ENCODE assay signal across 17 mouse cellular contexts in the genomic region with DNA sequence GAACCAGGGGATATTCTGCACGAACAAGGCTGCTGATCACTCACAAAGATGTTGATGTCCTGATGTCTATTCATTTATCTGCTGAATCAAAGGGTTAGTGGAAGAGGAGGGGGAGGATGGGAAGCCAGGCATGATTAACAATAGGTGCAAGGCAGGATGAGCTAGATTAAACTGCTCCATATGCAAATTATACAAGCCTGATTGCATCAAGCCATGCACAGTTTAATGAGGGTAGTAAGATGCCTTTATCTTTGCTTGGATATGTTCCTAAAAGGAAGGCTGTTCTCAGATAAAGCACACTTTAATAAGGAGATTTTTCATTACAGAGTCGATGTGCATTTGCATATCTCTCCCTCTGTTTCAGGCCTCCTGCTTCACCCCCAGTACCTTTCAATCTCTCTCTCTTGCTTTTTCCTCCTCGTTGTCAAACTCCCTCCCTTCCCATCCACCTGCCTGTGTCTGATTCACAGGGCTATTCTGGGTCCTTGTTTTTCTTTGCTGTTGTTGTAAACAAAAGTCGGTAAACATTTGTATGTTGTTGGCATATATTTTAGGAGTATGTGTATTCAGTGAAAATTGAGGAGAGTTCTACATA.
DNase-seq lines count a peak whose midpoint lies in the region; ATAC-seq and TF ChIP-seq lines count a peak whose summit lies in the region.
"Had no signal": no experiment of that assay in that cellular context is flagged by ENCODE, and none has a peak within 500 bp of the region (broad histone marks: within the 10 kb centered on the region; RNA-seq: fewer than 3 reads in every experiment).

No protein-coding gene starts in this region.

- WGBS in hindbrain, embryonic 13.5 days, result 34% methylated on average over 4 of the region's 4 CpGs
- 28% methylated on average over 4 of the region's 4 CpGs for WGBS in hindbrain, embryonic 14.5 days
- 31% methylated on average over 4 of the region's 4 CpGs for WGBS in neural tube, embryonic 13.5 days
- WGBS in neural tube, embryonic 15.5 days, result 26% methylated on average over 4 of the region's 4 CpGs
- 30% methylated on average over 4 of the region's 4 CpGs for whole genome bisulfite sequencing in forebrain, embryonic 13.5 days
- 16% methylated on average over 4 of the region's 4 CpGs for WGBS in forebrain, postnatal 0 days

- no peak overlapping the region for H3K4me3 ChIP-seq in hindbrain, embryonic 13.5 days
- H3K4me3 ChIP-seq in hindbrain, embryonic 14.5 days (replicated peaks; ENCODE audit: low read length), result no peak overlapping the region
- no peak overlapping the region for H3K4me3 ChIP-seq in neural tube, embryonic 13.5 days
- H3K4me3 ChIP-seq in neural tube, embryonic 15.5 days (replicated peaks), result no peak overlapping the region
- no peak overlapping the region for H3K4me3 ChIP-seq in forebrain, embryonic 13.5 days
- H3K4me3 ChIP-seq in forebrain, postnatal 0 days (ENCODE audit: low read depth, low read length), result no peak overlapping the region
- H3K4me3 ChIP-seq: embryonic facial prominence, embryonic 10.5 days; heart, embryonic 12.5 days had no signal

- ATAC-seq in hindbrain, embryonic 13.5 days (ENCODE audit: low FRiP score), result peak; percentile 49; the same call in 1 of the 2 replicates
- no peak; the same call in 1 of the 2 replicates for ATAC-seq in hindbrain, embryonic 14.5 days (ENCODE audit: low FRiP score)
- ATAC-seq in neural tube, embryonic 13.5 days (ENCODE audit: low read depth), result peak; percentile 65; the same call in 1 of the 2 replicates
- ATAC-seq in neural tube, embryonic 15.5 days (ENCODE audit: low FRiP score), result no peak
- peak; percentile 88 for ATAC-seq in forebrain, embryonic 13.5 days
- ATAC-seq in forebrain, postnatal 0 days, result peak; percentile 81; the same call in 1 of the 2 replicates
- ATAC-seq: inflammation-experienced regulatory T-cells, adult 6 months; intestine, postnatal 0 days had no signal

- no peaks in the 10 kb centered on the region for H3K9me3 ChIP-seq in hindbrain, embryonic 13.5 days
- H3K9me3 ChIP-seq in hindbrain, embryonic 14.5 days (ENCODE audit: control insufficient read depth, low read length), result no peaks in the 10 kb centered on the region
- no peaks in the 10 kb centered on the region for H3K9me3 ChIP-seq in neural tube, embryonic 13.5 days
- H3K9me3 ChIP-seq in neural tube, embryonic 15.5 days (replicated peaks), result no peaks in the 10 kb centered on the region
- no peaks in the 10 kb centered on the region for H3K9me3 ChIP-seq in forebrain, embryonic 13.5 days (replicated peaks)
- no peaks in the 10 kb centered on the region for H3K9me3 ChIP-seq in forebrain, postnatal 0 days (ENCODE audit: low read length)
- H3K9me3 ChIP-seq: embryonic facial prominence, embryonic 10.5 days; heart, embryonic 12.5 days had no signal

- no peak overlapping the region for H3K9ac ChIP-seq in hindbrain, embryonic 13.5 days
- H3K9ac ChIP-seq in hindbrain, embryonic 14.5 days, result no peak overlapping the region
- H3K9ac ChIP-seq in neural tube, embryonic 13.5 days, result no peak overlapping the region
- no peak overlapping the region for H3K9ac ChIP-seq in neural tube, embryonic 15.5 days (replicated peaks)
- H3K9ac ChIP-seq in forebrain, embryonic 13.5 days, result no peak overlapping the region
- H3K9ac ChIP-seq in forebrain, postnatal 0 days, result no peak overlapping the region
- H3K9ac ChIP-seq: heart, embryonic 12.5 days had no signal

- H3K27ac ChIP-seq in hindbrain, embryonic 13.5 days, result no peak overlapping the region
- H3K27ac ChIP-seq in hindbrain, embryonic 14.5 days, result no peak overlapping the region
- H3K27ac ChIP-seq in neural tube, embryonic 13.5 days (replicated peaks), result peak overlapping the region; percentile 2; the same call in 1 of the 2 replicates
- no peak overlapping the region for H3K27ac ChIP-seq in neural tube, embryonic 15.5 days (replicated peaks)
- no peak overlapping the region; the same call in 1 of the 2 replicates for H3K27ac ChIP-seq in forebrain, embryonic 13.5 days
- H3K27ac ChIP-seq in forebrain, postnatal 0 days (ENCODE audit: low read depth, low read length), result no peak overlapping the region
- H3K27ac ChIP-seq: embryonic facial prominence, embryonic 10.5 days had no signal

- no peak overlapping the region for H3K4me2 ChIP-seq in hindbrain, embryonic 13.5 days
- no peak overlapping the region for H3K4me2 ChIP-seq in hindbrain, embryonic 14.5 days (replicated peaks)
- no peak overlapping the region for H3K4me2 ChIP-seq in neural tube, embryonic 13.5 days
- no peak overlapping the region for H3K4me2 ChIP-seq in neural tube, embryonic 15.5 days
- H3K4me2 ChIP-seq in forebrain, embryonic 13.5 days, result 0 out of 2 replicates have a peak overlapping the region, but pooled peaks have one; percentile 4
- no peak overlapping the region for H3K4me2 ChIP-seq in forebrain, postnatal 0 days (ENCODE audit: low read depth)
- H3K4me2 ChIP-seq: heart, embryonic 12.5 days had no signal

- H3K4me1 ChIP-seq in hindbrain, embryonic 13.5 days (replicated peaks), result peaks cover 5% of the 10 kb centered on the region
- 0 out of 2 replicates have a peak, but pooled peaks cover 4% of the 10 kb centered on the region for H3K4me1 ChIP-seq in hindbrain, embryonic 14.5 days (replicated peaks; ENCODE audit: control insufficient read depth, insufficient read depth, low read length)
- no peaks in the 10 kb centered on the region; the same call in 1 of the 2 replicates for H3K4me1 ChIP-seq in neural tube, embryonic 13.5 days (replicated peaks)
- H3K4me1 ChIP-seq in neural tube, embryonic 15.5 days, result peaks cover 8% of the 10 kb centered on the region
- peaks cover 12% of the 10 kb centered on the region for H3K4me1 ChIP-seq in forebrain, embryonic 13.5 days
- H3K4me1 ChIP-seq in forebrain, postnatal 0 days (ENCODE audit: insufficient read depth), result no peaks in the 10 kb centered on the region
- H3K4me1 ChIP-seq: embryonic facial prominence, embryonic 10.5 days had no signal

- TF ChIP-seq CTCF in forebrain, postnatal 0 days (IDR thresholded peaks at IDR 0.05; ENCODE audit: low read depth), result no peak

- no peaks in the 10 kb centered on the region for H3K27me3 ChIP-seq in hindbrain, embryonic 13.5 days
- H3K27me3 ChIP-seq in hindbrain, embryonic 14.5 days (ENCODE audit: control insufficient read depth, insufficient read depth, low read length), result no peaks in the 10 kb centered on the region
- H3K27me3 ChIP-seq in neural tube, embryonic 13.5 days, result no peaks in the 10 kb centered on the region
- H3K27me3 ChIP-seq in neural tube, embryonic 15.5 days (replicated peaks), result no peaks in the 10 kb centered on the region
- no peaks in the 10 kb centered on the region for H3K27me3 ChIP-seq in forebrain, embryonic 13.5 days
- no peaks in the 10 kb centered on the region for H3K27me3 ChIP-seq in forebrain, postnatal 0 days (ENCODE audit: insufficient read depth, low read length)
- H3K27me3 ChIP-seq: CH12.LX; heart, embryonic 12.5 days had no signal

- no peak for DNase-seq in hindbrain, embryonic 14.5 days (ENCODE audit: low spot score)
- DNase-seq in forebrain, postnatal 0 days, result no peak
- DNase-seq in MN1 (ENCODE audit: low spot score), result no peak
- DNase-seq: adrenal gland, adult 2 months; adrenal gland, postnatal 25 days; cerebellum, adult 2 months; cerebellum, postnatal 10 days; gastrocnemius, postnatal 25 days had no signal

- no peaks in the 10 kb centered on the region for H3K36me3 ChIP-seq in hindbrain, embryonic 13.5 days
- H3K36me3 ChIP-seq in hindbrain, embryonic 14.5 days (replicated peaks; ENCODE audit: control insufficient read depth, insufficient read depth), result no peaks in the 10 kb centered on the region
- H3K36me3 ChIP-seq in neural tube, embryonic 13.5 days, result no peaks in the 10 kb centered on the region
- no peaks in the 10 kb centered on the region for H3K36me3 ChIP-seq in neural tube, embryonic 15.5 days
- no peaks in the 10 kb centered on the region for H3K36me3 ChIP-seq in forebrain, embryonic 13.5 days (ENCODE audit: poor library complexity, severe bottlenecking)
- H3K36me3 ChIP-seq in forebrain, postnatal 0 days (ENCODE audit: insufficient read depth), result no peaks in the 10 kb centered on the region
- H3K36me3 ChIP-seq: embryonic facial prominence, embryonic 10.5 days; heart, embryonic 12.5 days had no signal

Comparison
In these comparisons a context has a peak if more than half of its experiments do, and no peak if none do; other contexts are left out.
1. ATAC-seq: peak in hindbrain, embryonic 13.5 days (single experiment), neural tube, embryonic 13.5 days (single experiment), forebrain, embryonic 13.5 days (single experiment) and forebrain, postnatal 0 days (single experiment); none in hindbrain, embryonic 14.5 days (single experiment) and neural tube, embryonic 15.5 days (single experiment).